Mouse (Mus musculus) embryonic facial prominence, embryonic 15.5 days (tissue): ENCODE results near the gene Fgf5. TPM values are rescaled to one million over a fixed set of nuclear protein-coding genes. Genes with fewer than 3 reads are reported as not detected.

Source experiments
- ATAC-seq: fragments of 200-750 bp; cut with Nextera tagmentation; 2 replicates; pipeline ENCODE4 v1.8.0; 2017; ENCODE audit warnings: low read depth, moderate TSS enrichment; ENCODE audit not compliant: insufficient number of reproducible peaks, low FRiP score, low TSS enrichment
- H3K27ac ChIP-seq: fragments of 300-500 bp; sonication (generic); replicated peaks from 2 replicates; pipeline ENCODE4 v1.5.1; 2015; ENCODE audit warnings: mild to moderate bottlenecking, inconsistent platforms
- H3K27me3 ChIP-seq: fragments of 300-500 bp; sonication (generic); 2 replicates; pipeline ENCODE4 v1.6.1; 2015; ENCODE audit warnings: inconsistent platforms
- H3K36me3 ChIP-seq: fragments of 300-500 bp; sonication (generic); 2 replicates; pipeline ENCODE4 v1.6.1; 2015; ENCODE audit warnings: mild to moderate bottlenecking, inconsistent platforms
- H3K4me1 ChIP-seq: fragments of 300-500 bp; sonication (generic); 2 replicates; pipeline ENCODE4 v1.6.1; 2015; ENCODE audit warnings: inconsistent platforms
- H3K4me2 ChIP-seq: fragments of 300-500 bp; sonication (generic); replicated peaks from 2 replicates; pipeline ENCODE4 v1.6.1; 2015; ENCODE audit warnings: mild to moderate bottlenecking, inconsistent platforms
- H3K4me3 ChIP-seq: fragments of 300-500 bp; sonication (generic); replicated peaks from 2 replicates; pipeline ENCODE4 v1.5.1; 2015; ENCODE audit warnings: mild to moderate bottlenecking, inconsistent platforms
- H3K9ac ChIP-seq: fragments of 300-500 bp; sonication (generic); 2 replicates; pipeline ENCODE4 v1.6.1; 2015; ENCODE audit warnings: inconsistent platforms
- H3K9me3 ChIP-seq: fragments of 300-500 bp; sonication (generic); replicated peaks from 2 replicates; pipeline ENCODE4 v1.6.1; 2016; ENCODE audit warnings: inconsistent platforms
- WGBS: fragments of 180-500 bp; shearing (Covaris S2); methylation state at CpG from one replicate; pipeline ENCODE4 v1.1.7; 2015; 5-methylcytosine and 5-hydroxymethylcytosine counted together
- polyA plus RNA-seq: library from polyadenylated mRNA; unstranded; fragments of >200 nt; fragmentation: Nextera tagmentation; extraction: Ambion mirVana; gene quantifications from 2 replicates; pipeline ENCODE4 v1.2.1, GENCODE M21; 2015

Fgf5 gene
- polyA plus RNA-seq, 1 experiment from 2014 or later: 1.1 TPM

DNA sequence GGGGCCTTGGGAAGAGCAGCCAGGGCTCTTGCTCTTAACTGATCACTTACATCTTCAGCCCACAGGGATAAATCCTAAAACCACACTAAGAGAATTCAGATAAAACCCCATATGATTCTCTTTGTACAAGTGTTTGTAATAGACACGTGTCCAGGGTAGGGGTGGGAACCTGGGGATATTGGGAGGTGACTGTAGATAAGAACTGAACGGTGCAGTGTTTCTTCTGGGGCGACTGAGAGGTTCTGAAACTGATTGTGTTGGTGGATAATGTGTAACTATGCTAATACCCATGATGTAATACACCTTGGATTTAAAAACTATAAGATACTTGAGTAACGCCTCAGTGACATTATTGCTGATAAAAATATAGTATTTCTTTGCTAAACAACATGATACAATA is 51.7 kb downstream of the Fgf5 start:
- WGBS: 75% methylated on average over 4 of the region's 4 CpGs
- no peak for ATAC-seq

DNA sequence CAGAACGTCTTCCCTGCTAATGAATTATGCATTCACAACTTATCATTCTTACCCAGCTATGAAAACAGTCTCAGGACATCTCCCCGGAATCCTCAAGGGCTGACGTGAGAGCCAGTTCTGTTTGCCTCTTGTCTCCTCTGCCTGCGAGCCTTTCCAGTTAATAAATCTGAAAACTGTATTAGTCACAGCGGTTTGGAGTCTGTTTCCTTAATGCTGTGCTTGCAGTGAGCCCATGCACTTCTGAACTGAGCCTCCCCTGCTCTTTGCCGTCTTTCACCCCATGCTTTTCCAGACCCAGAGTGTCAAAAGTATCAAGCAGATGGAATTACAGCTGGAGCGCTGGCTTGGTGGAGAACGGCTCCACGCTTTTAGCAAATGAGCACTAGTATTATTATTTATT is 52.5 kb downstream of the Fgf5 start:
- H3K27me3 ChIP-seq: no peaks in the 10 kb centered on the region
- no peaks in the 10 kb centered on the region for H3K9me3 ChIP-seq
- no peak overlapping the region for H3K4me3 ChIP-seq
- WGBS: 38% methylated on average over 9 of the region's 9 CpGs
- no peak overlapping the region for H3K9ac ChIP-seq
- no peak overlapping the region for H3K27ac ChIP-seq
- ATAC-seq: no peak
- H3K36me3 ChIP-seq: no peaks in the 10 kb centered on the region
- H3K4me1 ChIP-seq: no peaks in the 10 kb centered on the region
- no peak overlapping the region for H3K4me2 ChIP-seq

More for the DNA sequence above, 51.7 kb downstream of the Fgf5 start:
- Histone ChIP-seq H3K27ac (no peak overlapping the region), H3K4me3 (no peak overlapping the region), H3K9ac (no peak overlapping the region), H3K4me1 (no peaks in the 10 kb centered on the region), H3K4me2 (no peak overlapping the region), H3K27me3 (no peaks in the 10 kb centered on the region), H3K36me3 (no peaks in the 10 kb centered on the region), H3K9me3 (no peaks in the 10 kb centered on the region)

DNA sequence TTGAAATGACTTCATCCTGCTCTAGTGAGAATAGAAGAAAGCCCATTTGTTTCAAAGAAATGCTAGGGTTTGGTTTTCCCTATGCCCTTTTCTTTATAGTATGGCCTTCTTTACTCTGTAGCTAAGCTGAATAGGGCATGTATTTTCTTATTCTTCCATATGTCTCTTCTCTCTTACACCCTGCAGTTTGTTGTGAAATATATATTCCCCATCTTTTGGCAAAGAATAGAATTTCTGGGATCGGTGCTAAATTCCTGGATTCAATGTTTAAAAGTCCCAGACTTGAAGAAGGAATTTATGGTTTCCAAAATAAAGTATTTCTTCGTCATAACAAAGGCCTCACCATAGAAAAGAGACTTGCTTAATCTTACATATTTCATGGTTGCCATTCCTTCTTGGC is 72.6 kb downstream of the Fgf5 start:
- H3K9ac ChIP-seq: no peak overlapping the region
- H3K4me1 ChIP-seq: no peaks in the 10 kb centered on the region
- H3K27ac ChIP-seq: no peak overlapping the region
- no peaks in the 10 kb centered on the region for H3K36me3 ChIP-seq
- no peak for ATAC-seq
- peaks cover 6% of the 10 kb centered on the region; the same call in 1 of the 2 replicates for H3K27me3 ChIP-seq
- H3K4me3 ChIP-seq: no peak overlapping the region
- no peak overlapping the region for H3K4me2 ChIP-seq
- no peaks in the 10 kb centered on the region for H3K9me3 ChIP-seq
- 65% methylated on average over 2 of the region's 2 CpGs for WGBS

Other genes starting within 250 kb of the Fgf5 start
- 25.6 and 26.6 TPM in 2 replicates for gene Antxr2, start 223.1 kb upstream of the Fgf5 start, polyA plus RNA-seq
- gene Prdm8, start 87.0 kb upstream of the Fgf5 start, polyA plus RNA-seq: 0.18 and 0.19 TPM in 2 replicates
- 3.2 and 7.5 TPM in 2 replicates for gene Cfap299, start 75.1 kb downstream of the Fgf5 start, polyA plus RNA-seq